ENCODE assay signal across 8 mouse cellular contexts in genomic region chr17:75005685-75006680, GRCm38 (mm10). TPM values are rescaled to one million over a fixed set of nuclear protein-coding genes. Genes with fewer than 3 reads are reported as not detected.
DNase-seq lines count a peak whose midpoint lies in the region; ATAC-seq and TF ChIP-seq lines count a peak whose summit lies in the region.

No protein-coding gene starts in this region.

- peak overlapping the region; percentile 74 for H3K9ac ChIP-seq in intestine, embryonic 15.5 days
- peak overlapping the region; percentile 66 for H3K9ac ChIP-seq in liver, embryonic 13.5 days
- H3K9ac ChIP-seq in neural tube, embryonic 11.5 days (ENCODE audit: low read length): peak overlapping the region; percentile 71

- H3K4me1 ChIP-seq in erythroblast, embryonic 14.5 days (ENCODE audit: control insufficient read depth): peaks cover 25% of the 10 kb centered on the region
- no peaks in the 10 kb centered on the region for H3K4me1 ChIP-seq in intestine, embryonic 15.5 days (replicated peaks)
- H3K4me1 ChIP-seq in liver, embryonic 13.5 days (replicated peaks): peaks cover 17% of the 10 kb centered on the region
- no peaks in the 10 kb centered on the region; the same call in 1 of the 2 replicates for H3K4me1 ChIP-seq in neural tube, embryonic 11.5 days (ENCODE audit: control insufficient read depth, insufficient read depth, low read length)
- H3K4me1 ChIP-seq in thymus, adult 2 months (replicated peaks; ENCODE audit: control insufficient read depth, insufficient read depth, low read length): 0 out of 2 replicates have a peak, but pooled peaks cover 4% of the 10 kb centered on the region

- TF ChIP-seq POLR2A in thymus, adult 2 months (IDR thresholded peaks at IDR 0.05; ENCODE audit: control insufficient read depth, extremely low read depth, insufficient read depth, low read length, poor library complexity): no peak

- H3K9me3 ChIP-seq in erythroblast, embryonic 14.5 days (ENCODE audit: control insufficient read depth, low read length): no peaks in the 10 kb centered on the region
- H3K9me3 ChIP-seq in intestine, embryonic 15.5 days: no peaks in the 10 kb centered on the region
- H3K9me3 ChIP-seq in liver, embryonic 13.5 days (replicated peaks): no peaks in the 10 kb centered on the region
- H3K9me3 ChIP-seq in neural tube, embryonic 11.5 days (ENCODE audit: control insufficient read depth, low read length): no peaks in the 10 kb centered on the region

- intact Hi-C loops in gastrocnemius, postnatal 36 days (cut with DNase I): loop anchor here (2.0 to 10.0 kb wide), 2 partner anchors 195 to 269 kb away; no protein-coding TSS in a partner anchor

- H3K4me3 ChIP-seq in erythroblast, embryonic 14.5 days (replicated peaks): peak overlapping the region; percentile 69
- H3K4me3 ChIP-seq in intestine, embryonic 15.5 days (replicated peaks): peak overlapping the region; percentile 70
- H3K4me3 ChIP-seq in liver, embryonic 13.5 days (replicated peaks): peak overlapping the region; percentile 68
- H3K4me3 ChIP-seq in neural tube, embryonic 11.5 days (ENCODE audit: low read depth, low read length): peak overlapping the region; percentile 84
- H3K4me3 ChIP-seq in thymus, adult 2 months (ENCODE audit: control insufficient read depth, insufficient read depth, low read length): peak overlapping the region; percentile 21

- H3K27ac ChIP-seq in intestine, embryonic 15.5 days: peak overlapping the region; percentile 87
- H3K27ac ChIP-seq in liver, embryonic 13.5 days: peak overlapping the region; percentile 19; the same call in 1 of the 2 replicates
- H3K27ac ChIP-seq in neural tube, embryonic 11.5 days (ENCODE audit: low read depth, low read length): peak overlapping the region; percentile 49
- H3K27ac ChIP-seq in thymus, adult 2 months (ENCODE audit: control insufficient read depth, insufficient read depth, low read length): no peak overlapping the region

- no peak for ATAC-seq in erythroblast, adult 5-6 weeks (replicated peaks; ENCODE audit: low FRiP score, poor library complexity, severe bottlenecking)
- ATAC-seq in intestine, embryonic 15.5 days: peak; percentile 79
- ATAC-seq in liver, embryonic 13.5 days (ENCODE audit: low read depth): peak; percentile 61
- ATAC-seq in neural tube, embryonic 11.5 days (ENCODE audit: insufficient read depth, low FRiP score, low TSS enrichment): peak; percentile 75

- under 1% methylated on average over 91 of the region's 94 CpGs for WGBS in intestine, embryonic 15.5 days
- under 1% methylated on average over 82 of the region's 94 CpGs for WGBS in liver, embryonic 13.5 days (ENCODE audit: insufficient replicate concordance)
- WGBS in neural tube, embryonic 11.5 days: under 1% methylated on average over 89 of the region's 94 CpGs
- 2% methylated on average over 94 of the region's 94 CpGs for WGBS in thymus, adult 2 months

- no peaks in the 10 kb centered on the region for H3K36me3 ChIP-seq in erythroblast, embryonic 14.5 days (ENCODE audit: control insufficient read depth)
- H3K36me3 ChIP-seq in intestine, embryonic 15.5 days: no peaks in the 10 kb centered on the region
- H3K36me3 ChIP-seq in liver, embryonic 13.5 days: no peaks in the 10 kb centered on the region
- no peaks in the 10 kb centered on the region for H3K36me3 ChIP-seq in neural tube, embryonic 11.5 days (ENCODE audit: control insufficient read depth, insufficient read depth, low read length)
- no peaks in the 10 kb centered on the region for H3K36me3 ChIP-seq in thymus, adult 2 months (ENCODE audit: control insufficient read depth, insufficient read depth, low read length)

- H3K4me2 ChIP-seq in intestine, embryonic 15.5 days (replicated peaks): peak overlapping the region; percentile 92
- peak overlapping the region; percentile 95 for H3K4me2 ChIP-seq in liver, embryonic 13.5 days
- H3K4me2 ChIP-seq in neural tube, embryonic 11.5 days (ENCODE audit: low read depth): peak overlapping the region; percentile 97

- TF ChIP-seq CTCF in thymus, adult 2 months (IDR thresholded peaks at IDR 0.05; ENCODE audit: borderline replicate concordance, control insufficient read depth, extremely low read depth, insufficient read depth, low read length, poor library complexity): no peak

- peak; percentile 4 to 5 for DNase-seq in cerebellum, postnatal 36 days
- DNase-seq in gastrocnemius, postnatal 36 days: peak; percentile 23 to 57
- peak; percentile 11 for DNase-seq in liver, embryonic 13.5 days
- DNase-seq in neural tube, embryonic 11.5 days (ENCODE audit: low spot score): peak; percentile 70
- peak; percentile 32 for DNase-seq in thymus, adult 2 months

- peaks cover 16% of the 10 kb centered on the region for H3K27me3 ChIP-seq in erythroblast, embryonic 14.5 days (ENCODE audit: control insufficient read depth)
- no peaks in the 10 kb centered on the region for H3K27me3 ChIP-seq in intestine, embryonic 15.5 days (replicated peaks)
- H3K27me3 ChIP-seq in liver, embryonic 13.5 days: peaks cover 28% of the 10 kb centered on the region
- H3K27me3 ChIP-seq in neural tube, embryonic 11.5 days (ENCODE audit: control insufficient read depth, insufficient read depth, low read length): peaks cover 3% of the 10 kb centered on the region; the same call in 1 of the 2 replicates
- peaks cover 5% of the 10 kb centered on the region; the same call in 1 of the 2 replicates for H3K27me3 ChIP-seq in thymus, adult 2 months (ENCODE audit: control insufficient read depth, insufficient read depth, low read length)

RNA-seq across cellular contexts. Expression of gene Ltbp1, which starts 0.6 kb away (rescaled TPM):
- 0.04 and 0.06 TPM in 2 replicates for polyA plus RNA-seq in erythroblast, embryonic 14.5 days (2012)
- 0.84 TPM in 1 of 2 replicates, not detected in the other for total RNA-seq in erythroblast, adult 5-6 weeks (2015; ENCODE audit: low replicate concordance)
- total RNA-seq in erythroblast, adult 5-6 weeks (2017; ENCODE audit: low replicate concordance): 0.42 and 0.51 TPM in 2 replicates
- 1 to 10 TPM; 8.0 to 8.3 TPM for total RNA-seq in gastrocnemius, postnatal 36 days (2021)
- 17.7 and 18.8 TPM in 2 replicates for polyA plus RNA-seq in intestine, embryonic 15.5 days (2015; fragmentation: Nextera tagmentation; extraction: Ambion mirVana)
- 2.7 and 2.9 TPM in 2 replicates for polyA plus RNA-seq in liver, embryonic 13.5 days (2015; fragmentation: Nextera tagmentation; extraction: Ambion mirVana)
- polyA plus RNA-seq in neural tube, embryonic 11.5 days (2014; fragmentation: Nextera tagmentation; extraction: Ambion mirVana): 7.3 and 9.5 TPM in 2 replicates
- 3.6 and 4.0 TPM in 2 replicates for polyA plus RNA-seq in thymus, adult 2 months (2012; rRNA removed)

Comparison
In these comparisons a context has a peak if more than half of its experiments do, and no peak if none do; other contexts are left out.
1. H3K4me3 ChIP-seq: peak in every context shown above with its lines; median percentile 84 in neural tube, embryonic 11.5 days; 70 in intestine, embryonic 15.5 days; 69 in erythroblast, embryonic 14.5 days; 68 in liver, embryonic 13.5 days; 21 in thymus, adult 2 months.
2. DNase-seq: peak in every context shown above with its lines; median percentile 70 in neural tube, embryonic 11.5 days; 40 in gastrocnemius, postnatal 36 days; 32 in thymus, adult 2 months; 11 in liver, embryonic 13.5 days; 4 in cerebellum, postnatal 36 days.